Mouse (Mus musculus): ENCODE data around the gene Acer1. TPM values are rescaled to one million over a fixed set of nuclear protein-coding genes. Genes with fewer than 3 reads are reported as not detected.

Gene Acer1
- polyA plus RNA-seq, 1 experiment from 2014 or later = not detected

DNA sequence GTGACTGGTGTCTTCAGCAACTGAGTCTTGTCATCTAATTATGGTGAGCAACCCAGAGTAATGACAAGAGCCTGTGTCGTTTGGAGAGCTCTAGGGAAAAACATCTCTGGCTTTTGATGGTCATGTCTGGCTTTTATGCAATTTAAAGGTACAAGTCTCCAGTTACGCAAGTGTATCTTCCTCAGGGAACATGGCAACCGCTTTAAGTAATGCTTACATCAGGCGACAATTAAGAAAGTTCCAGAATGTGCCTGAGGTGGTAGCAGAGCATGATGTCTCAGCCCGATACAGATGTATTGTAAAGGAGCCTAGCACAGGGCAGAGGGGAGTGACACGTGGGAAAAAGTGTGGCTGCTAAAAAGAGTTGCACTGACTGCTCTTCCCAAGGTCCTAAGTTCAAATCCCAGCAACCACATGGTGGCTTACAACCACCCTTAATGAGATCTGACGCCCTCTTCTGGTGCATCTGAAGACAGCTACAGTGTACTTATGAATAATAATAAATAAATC, 7.0 kb upstream of the Acer1 start:
- Histone ChIP-seq H3K4me1 (replicated peaks) (peaks cover 21% of the 10 kb centered on the region), H3K27ac (no peak overlapping the region), H3K36me3 (peaks cover 30% of the 10 kb centered on the region), H3K9me3 (replicated peaks) (no peaks in the 10 kb centered on the region), H3K4me2 (peak overlapping the region; percentile 86), H3K27me3 (no peaks in the 10 kb centered on the region), H3K9ac (peak overlapping the region; percentile 70), H3K4me3 (replicated peaks) (peak overlapping the region; percentile 74)
- 65% methylated on average over 7 of the region's 7 CpGs for WGBS (ENCODE audit: insufficient replicate concordance)
- ATAC-seq (ENCODE audit: low read depth) = no peak
- DNase-seq = no peak

DNA sequence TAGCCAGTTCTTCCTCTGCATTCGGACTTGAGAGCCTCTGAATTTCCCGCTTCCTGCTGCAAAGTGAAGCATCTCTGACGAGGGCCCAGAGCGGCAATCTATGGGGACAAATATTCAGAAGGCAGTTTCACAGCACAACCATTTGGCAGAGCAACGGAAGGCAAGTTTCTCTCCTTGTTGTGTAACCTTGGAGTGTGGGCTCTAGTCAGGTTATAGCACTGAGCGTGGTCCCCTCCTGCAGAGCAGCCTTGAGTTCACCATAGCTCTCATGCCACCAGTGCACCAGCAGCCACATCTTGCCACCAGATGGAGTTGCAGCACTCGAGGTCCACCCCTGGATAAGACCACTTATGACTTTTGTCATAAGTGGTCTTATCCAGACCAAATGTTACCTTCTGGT, 6.5 kb upstream of the Acer1 start:
- Histone ChIP-seq H3K9me3 (replicated peaks) (no peaks in the 10 kb centered on the region), H3K4me3 (replicated peaks) (no peak overlapping the region), H3K4me2 (no peak overlapping the region), H3K9ac (no peak overlapping the region), H3K4me1 (replicated peaks) (peaks cover 21% of the 10 kb centered on the region), H3K36me3 (peaks cover 24% of the 10 kb centered on the region), H3K27me3 (no peaks in the 10 kb centered on the region), H3K27ac (no peak overlapping the region)
- WGBS (ENCODE audit: insufficient replicate concordance) = 82% methylated on average over 7 of the region's 7 CpGs
- DNase-seq (no peak), ATAC-seq (ENCODE audit: low read depth) (no peak)

DNA sequence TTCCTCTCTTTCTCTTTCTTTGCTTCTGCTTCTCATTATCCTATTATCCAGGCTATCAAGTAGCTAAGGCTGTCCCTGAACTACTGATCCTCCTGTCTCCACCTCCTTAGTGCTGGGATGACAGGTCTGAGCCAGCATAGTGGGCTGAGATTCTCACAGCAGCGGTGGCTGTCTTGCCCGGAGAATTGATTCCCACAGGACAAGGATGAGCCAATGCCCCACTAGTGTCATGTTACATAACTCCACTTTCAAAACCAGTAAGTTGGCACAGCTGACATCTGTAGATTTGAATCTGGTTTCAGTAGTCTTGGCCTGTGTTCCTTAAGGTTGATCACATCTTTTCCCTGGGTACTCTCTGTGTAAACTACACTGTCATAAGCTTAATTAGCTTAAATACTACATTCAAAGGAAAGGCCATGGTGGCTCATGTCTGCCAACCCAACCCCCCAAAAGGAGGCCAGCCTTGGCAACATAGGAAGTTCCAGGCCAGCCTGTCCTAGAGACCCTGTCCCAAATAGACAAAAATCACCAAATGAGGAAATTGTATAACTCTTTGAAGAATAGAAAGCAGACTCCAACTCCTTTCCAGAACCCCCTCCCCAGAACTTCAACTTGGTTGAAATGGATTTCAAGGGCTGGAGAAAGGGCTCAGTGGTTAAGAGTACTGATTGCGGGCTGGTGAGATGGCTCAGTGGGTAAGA, 4.3 kb upstream of the Acer1 start:
- Histone ChIP-seq H3K36me3 (peaks cover 4% of the 10 kb centered on the region; the same call in 1 of the 2 replicates), H3K27me3 (no peaks in the 10 kb centered on the region), H3K4me2 (no peak overlapping the region), H3K9me3 (replicated peaks) (no peaks in the 10 kb centered on the region), H3K4me1 (replicated peaks) (peaks cover 9% of the 10 kb centered on the region), H3K9ac (no peak overlapping the region), H3K4me3 (replicated peaks) (no peak overlapping the region), H3K27ac (no peak overlapping the region)
- DNase-seq = no peak
- WGBS (ENCODE audit: insufficient replicate concordance) = 79% methylated on average over 3 of the region's 3 CpGs
- no peak for ATAC-seq (ENCODE audit: low read depth)

DNA sequence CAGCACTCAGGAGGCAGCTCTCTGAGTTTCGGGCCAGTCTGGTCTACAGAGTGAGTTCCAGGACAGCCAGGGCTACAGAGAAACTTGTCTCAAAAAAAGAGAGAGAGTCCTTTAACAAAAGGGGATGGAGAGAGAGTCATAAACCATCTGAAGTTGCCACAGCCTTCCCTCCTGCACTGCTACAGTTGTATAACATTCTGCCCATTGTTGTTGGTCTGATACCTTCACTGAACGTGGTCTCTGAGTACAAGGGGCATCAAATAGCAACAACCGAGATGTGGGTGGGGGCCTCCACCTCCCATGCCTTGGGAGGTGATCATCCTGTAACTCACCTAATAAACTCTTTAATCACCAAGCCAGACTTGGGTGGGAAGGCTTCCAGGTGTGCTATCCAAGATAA, 3.7 kb upstream of the Acer1 start:
- no peaks in the 10 kb centered on the region for H3K9me3 ChIP-seq (replicated peaks)
- peaks cover 3% of the 10 kb centered on the region; the same call in 1 of the 2 replicates for H3K4me1 ChIP-seq (replicated peaks)
- DNase-seq = no peak
- no peaks in the 10 kb centered on the region for H3K36me3 ChIP-seq
- H3K9ac ChIP-seq = no peak overlapping the region
- no peak for ATAC-seq (ENCODE audit: low read depth)
- H3K27me3 ChIP-seq = no peaks in the 10 kb centered on the region
- H3K4me3 ChIP-seq (replicated peaks) = no peak overlapping the region
- no peak overlapping the region for H3K27ac ChIP-seq
- 59% methylated on average over 3 of the region's 3 CpGs for WGBS (ENCODE audit: insufficient replicate concordance)
- no peak overlapping the region for H3K4me2 ChIP-seq

DNA sequence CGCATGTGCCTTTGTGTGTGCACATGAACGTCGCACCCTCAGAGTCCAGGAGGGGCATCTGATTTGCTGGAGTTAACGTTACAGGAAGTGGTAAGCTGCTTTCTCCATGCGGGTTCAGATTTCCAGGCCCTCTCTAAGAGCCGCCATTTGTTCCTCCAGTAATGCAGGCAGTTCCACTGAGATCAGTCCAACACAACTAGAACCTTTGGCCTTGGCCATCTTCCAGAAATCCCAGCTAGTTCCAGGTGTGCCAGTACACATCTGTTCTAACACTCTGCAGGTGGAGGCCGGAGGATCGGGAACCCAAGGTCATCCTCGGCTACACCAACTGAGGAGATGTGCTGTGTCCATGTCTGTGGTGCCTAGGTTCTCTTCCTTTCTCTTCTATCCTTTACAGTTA, 3.0 kb upstream of the Acer1 start:
- Histone ChIP-seq H3K36me3 (no peaks in the 10 kb centered on the region), H3K9ac (no peak overlapping the region), H3K4me2 (no peak overlapping the region), H3K4me3 (replicated peaks) (no peak overlapping the region), H3K27me3 (no peaks in the 10 kb centered on the region), H3K4me1 (replicated peaks) (no peaks in the 10 kb centered on the region), H3K27ac (no peak overlapping the region), H3K9me3 (replicated peaks) (no peaks in the 10 kb centered on the region)
- no peak for ATAC-seq (ENCODE audit: low read depth)
- 63% methylated on average over 9 of the region's 9 CpGs for WGBS (ENCODE audit: insufficient replicate concordance)
- DNase-seq = no peak

DNA sequence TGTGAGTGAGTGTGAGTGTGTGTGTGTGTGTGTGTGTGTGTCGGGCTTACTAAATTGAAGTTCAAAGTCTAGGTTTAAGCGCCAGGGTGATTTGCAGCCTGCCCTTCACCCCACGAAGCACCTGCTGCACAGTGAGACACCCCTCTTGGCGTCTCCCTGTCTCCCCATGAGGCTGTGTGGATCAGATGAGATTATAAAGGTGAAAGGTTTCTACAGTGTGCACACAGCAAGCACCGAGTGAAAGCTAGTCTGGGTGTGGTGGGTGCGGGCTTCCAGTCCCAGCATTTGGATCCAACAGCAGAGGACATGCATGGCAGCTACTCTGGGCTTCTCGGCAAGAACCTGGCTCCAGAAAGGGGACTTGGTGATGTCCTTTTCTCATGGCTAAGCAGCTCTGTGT, 877 bp downstream of the Acer1 start:
- 52% methylated on average over 7 of the region's 7 CpGs for WGBS (ENCODE audit: insufficient replicate concordance)
- DNase-seq = no peak
- Histone ChIP-seq H3K4me1 (replicated peaks) (peaks cover 7% of the 10 kb centered on the region), H3K9ac (no peak overlapping the region), H3K27me3 (no peaks in the 10 kb centered on the region), H3K36me3 (no peaks in the 10 kb centered on the region), H3K27ac (no peak overlapping the region), H3K4me3 (replicated peaks) (no peak overlapping the region), H3K4me2 (no peak overlapping the region), H3K9me3 (replicated peaks) (no peaks in the 10 kb centered on the region)
- ATAC-seq (ENCODE audit: low read depth) = no peak

DNA sequence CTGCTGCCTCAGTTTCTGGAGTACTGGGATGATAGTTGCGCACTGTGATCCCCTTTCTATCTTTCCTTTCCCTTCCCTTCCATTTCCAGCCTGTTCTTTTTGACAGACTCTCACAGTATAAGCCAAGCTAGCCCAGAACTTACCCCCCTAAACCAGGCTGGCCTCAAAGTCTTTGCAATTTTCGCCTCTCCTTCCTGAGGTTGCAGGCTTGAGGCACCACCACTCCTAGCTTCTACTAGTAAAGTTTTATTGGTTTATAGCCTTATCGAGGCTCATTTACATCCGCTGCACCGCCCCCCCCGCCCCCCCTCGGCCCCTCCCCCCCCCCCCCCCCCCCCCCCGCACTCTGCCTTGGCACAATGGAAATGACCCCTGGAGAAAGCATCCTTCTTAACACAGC, 2.4 kb downstream of the Acer1 start:
- no peak for DNase-seq
- no peak for ATAC-seq (ENCODE audit: low read depth)
- Histone ChIP-seq H3K9me3 (replicated peaks) (no peaks in the 10 kb centered on the region), H3K4me1 (replicated peaks) (peaks cover 8% of the 10 kb centered on the region), H3K4me2 (no peak overlapping the region), H3K27me3 (no peaks in the 10 kb centered on the region), H3K9ac (no peak overlapping the region), H3K36me3 (no peaks in the 10 kb centered on the region), H3K4me3 (replicated peaks) (no peak overlapping the region), H3K27ac (no peak overlapping the region)
- 24% methylated on average over 7 of the region's 8 CpGs for WGBS (ENCODE audit: insufficient replicate concordance)

DNA sequence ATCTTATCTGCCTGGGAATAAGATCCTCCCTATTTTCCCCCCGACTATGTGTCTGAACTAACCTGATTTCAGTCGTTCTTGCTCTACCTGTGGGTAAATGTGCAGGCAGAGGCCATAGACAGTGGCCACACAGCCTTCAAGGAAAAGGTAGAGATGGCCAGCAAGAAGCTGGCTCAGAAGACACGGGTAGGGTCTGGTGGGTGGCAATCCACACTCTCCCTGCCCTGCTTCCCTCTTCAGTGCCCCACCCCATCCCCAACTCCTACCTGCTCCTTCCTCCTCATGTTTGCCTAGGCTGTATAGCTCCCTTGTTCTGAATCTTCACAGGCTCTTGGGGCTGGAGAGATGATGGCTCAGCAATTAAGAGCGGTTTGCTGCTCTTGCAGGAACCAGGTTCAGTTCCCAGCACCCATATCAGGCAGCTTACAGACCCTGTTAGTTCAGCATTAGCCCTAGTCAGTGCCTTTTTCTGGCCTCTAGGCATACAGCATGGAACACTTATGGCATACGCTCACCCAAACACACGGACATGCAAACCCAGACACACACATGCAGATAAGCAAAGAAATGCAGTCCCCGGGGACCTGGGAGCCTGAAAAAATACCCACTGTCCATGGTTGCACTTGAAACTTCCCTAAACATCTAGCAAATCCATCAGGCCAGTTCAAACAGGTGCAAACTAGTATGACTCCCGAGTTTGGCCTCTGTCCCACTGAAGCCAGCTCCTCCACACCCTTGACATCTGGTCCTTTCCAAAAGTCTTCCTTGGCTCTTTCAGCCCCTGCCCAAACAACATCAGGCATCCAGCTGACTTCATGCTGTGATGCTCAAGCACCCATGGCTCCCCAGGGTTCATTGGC, 5.2 kb downstream of the Acer1 start:
- no peak for DNase-seq
- H3K4me2 ChIP-seq = no peak overlapping the region
- no peaks in the 10 kb centered on the region for H3K9me3 ChIP-seq (replicated peaks)
- no peak overlapping the region for H3K27ac ChIP-seq
- H3K9ac ChIP-seq = no peak overlapping the region
- no peaks in the 10 kb centered on the region for H3K36me3 ChIP-seq
- H3K4me3 ChIP-seq (replicated peaks) = no peak overlapping the region
- 56% methylated on average over 8 of the region's 8 CpGs for WGBS (ENCODE audit: insufficient replicate concordance)
- ATAC-seq (ENCODE audit: low read depth) = no peak
- H3K4me1 ChIP-seq (replicated peaks) = peaks cover 11% of the 10 kb centered on the region
- H3K27me3 ChIP-seq = 0 out of 2 replicates have a peak, but pooled peaks cover 1% of the 10 kb centered on the region

DNA sequence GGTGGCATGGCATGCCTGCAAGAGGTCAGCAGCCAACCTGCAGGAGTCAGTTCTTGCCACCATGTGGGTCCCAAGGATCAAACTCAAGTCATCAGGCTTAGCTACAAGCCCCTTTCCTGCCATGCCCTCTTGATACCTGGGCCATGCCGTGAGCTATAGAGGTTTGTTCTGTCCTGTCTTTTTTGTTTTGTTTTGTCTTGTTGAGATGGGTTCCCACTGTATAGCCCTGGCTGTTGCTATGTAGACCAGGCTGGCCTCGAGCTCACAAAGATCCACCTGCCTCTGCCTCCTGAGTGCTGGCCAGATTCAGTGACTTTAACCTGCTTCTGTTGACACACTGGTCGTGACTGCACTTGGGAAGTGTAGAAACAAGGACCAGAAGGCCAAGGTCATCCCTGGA, 6.5 kb downstream of the Acer1 start:
- no peak overlapping the region for H3K4me3 ChIP-seq (replicated peaks)
- 57% methylated on average over 3 of the region's 3 CpGs for WGBS (ENCODE audit: insufficient replicate concordance)
- DNase-seq = no peak
- peaks cover 12% of the 10 kb centered on the region; the same call in 1 of the 2 replicates for H3K27me3 ChIP-seq
- H3K9me3 ChIP-seq (replicated peaks) = no peaks in the 10 kb centered on the region
- no peak overlapping the region for H3K27ac ChIP-seq
- no peak for ATAC-seq (ENCODE audit: low read depth)
- no peaks in the 10 kb centered on the region for H3K36me3 ChIP-seq
- no peak overlapping the region for H3K4me2 ChIP-seq
- no peak overlapping the region for H3K9ac ChIP-seq
- H3K4me1 ChIP-seq (replicated peaks) = peaks cover 11% of the 10 kb centered on the region

DNA sequence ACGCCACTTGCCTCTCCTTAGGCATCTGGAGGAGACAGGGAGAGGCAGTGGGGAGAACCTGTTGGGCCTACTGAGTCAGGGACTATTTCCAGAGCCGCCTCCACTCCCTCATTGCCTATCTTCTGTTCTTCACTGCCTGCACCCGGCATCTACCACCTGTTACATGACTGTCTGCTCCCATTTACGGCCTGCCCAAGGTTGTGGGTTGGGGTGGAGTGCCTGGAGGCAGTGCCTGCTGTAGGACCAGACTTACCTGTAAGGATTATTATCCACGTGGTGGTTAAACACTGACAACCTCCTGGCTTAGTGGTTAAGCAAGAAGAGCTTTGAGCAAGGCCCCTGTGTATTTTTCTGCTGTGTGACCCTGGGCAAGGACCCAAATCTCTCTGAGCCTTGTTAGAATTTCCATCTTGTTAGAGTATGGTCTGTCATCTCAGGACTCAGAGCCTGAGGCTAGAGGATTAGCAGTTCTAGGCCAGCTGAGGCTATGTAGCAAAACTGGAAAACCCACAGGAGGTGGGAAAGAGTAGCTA, 7.2 kb downstream of the Acer1 start:
- DNase-seq (no peak), ATAC-seq (ENCODE audit: low read depth) (no peak)
- Histone ChIP-seq H3K4me1 (replicated peaks) (peaks cover 11% of the 10 kb centered on the region), H3K27me3 (peaks cover 18% of the 10 kb centered on the region), H3K27ac (no peak overlapping the region), H3K9me3 (replicated peaks) (no peaks in the 10 kb centered on the region), H3K9ac (no peak overlapping the region), H3K4me2 (no peak overlapping the region), H3K4me3 (replicated peaks) (no peak overlapping the region), H3K36me3 (no peaks in the 10 kb centered on the region)
- 62% methylated on average over 5 of the region's 5 CpGs for WGBS (ENCODE audit: insufficient replicate concordance)

DNA sequence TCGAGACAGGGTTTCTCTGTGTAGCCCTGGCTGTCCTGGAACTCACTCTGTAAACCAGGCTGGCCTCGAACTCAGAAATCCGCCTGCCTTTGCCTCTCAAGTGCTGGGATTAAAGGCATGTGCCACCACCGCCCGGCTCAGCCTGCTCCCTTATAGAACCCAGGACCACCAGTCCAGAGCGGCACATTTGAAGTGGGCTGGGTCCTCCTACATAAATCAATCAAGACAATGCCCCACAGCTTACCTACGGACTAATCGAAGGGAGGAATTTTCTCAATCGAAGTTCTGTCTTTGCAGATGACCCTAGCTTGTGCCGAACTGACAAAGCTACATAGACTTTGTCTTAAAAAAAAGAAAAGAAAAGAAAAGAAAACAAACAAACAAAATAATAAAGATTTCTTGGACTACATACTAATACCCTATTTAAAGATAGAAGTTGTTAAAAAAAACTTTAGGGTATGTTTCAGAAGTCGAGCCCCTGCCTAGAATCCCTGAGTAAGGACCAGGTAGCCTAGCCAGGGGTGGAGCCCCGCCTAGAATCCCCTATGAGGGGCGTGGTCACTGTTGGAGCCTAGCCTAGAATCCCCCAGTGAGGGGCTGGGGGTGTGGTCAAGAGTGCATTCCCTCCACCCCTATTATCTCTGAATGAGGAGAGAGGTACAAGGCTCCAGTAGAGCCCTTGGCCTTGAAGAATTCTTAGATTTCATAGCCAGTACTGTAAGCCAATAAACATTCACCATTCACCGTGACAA, 7.8 kb downstream of the Acer1 start:
- Histone ChIP-seq H3K4me1 (replicated peaks) (peaks cover 8% of the 10 kb centered on the region), H3K27ac (no peak overlapping the region), H3K4me2 (no peak overlapping the region), H3K9me3 (replicated peaks) (no peaks in the 10 kb centered on the region), H3K9ac (no peak overlapping the region), H3K4me3 (replicated peaks) (no peak overlapping the region), H3K36me3 (no peaks in the 10 kb centered on the region), H3K27me3 (peaks cover 24% of the 10 kb centered on the region)
- ATAC-seq (ENCODE audit: low read depth) (no peak), DNase-seq (no peak)
- 54% methylated on average over 14 of the region's 14 CpGs for WGBS (ENCODE audit: insufficient replicate concordance)
